Mouse (Mus musculus) kidney, embryonic 14.5 days (tissue): ENCODE measurements at regions not wholly inside any gene's neighbourhood (a gene's known extent, or its start where the extent isn't known, plus 50 kb on each side); places are given as distances from the start of the nearest gene placed in this dataset.

Experiments used
- ATAC-seq: fragments of 200-750 bp; cut with Nextera tagmentation; 2 replicates; pipeline ENCODE4 v1.8.0; 2017; ENCODE audit warnings: moderate number of reproducible peaks, mild to moderate bottlenecking, moderate TSS enrichment, moderate library complexity; ENCODE audit not compliant: low FRiP score, low TSS enrichment
- H3K27ac ChIP-seq: fragments of 300-500 bp; sonication (generic); 2 replicates; pipeline ENCODE4 v1.5.1; 2014; ENCODE audit warnings: low read depth, mild to moderate bottlenecking, low read length, moderate library complexity, mixed read lengths
- H3K27me3 ChIP-seq: fragments of 300-500 bp; sonication (generic); 2 replicates; pipeline ENCODE4 v1.6.1; 2014; ENCODE audit warnings: mild to moderate bottlenecking, low read length; ENCODE audit not compliant: control insufficient read depth, insufficient read depth
- H3K36me3 ChIP-seq: fragments of 300-500 bp; sonication (generic); 2 replicates; pipeline ENCODE4 v1.6.1; 2014; ENCODE audit warnings: low read length, mixed read lengths; ENCODE audit not compliant: control insufficient read depth, insufficient read depth
- H3K4me1 ChIP-seq: fragments of 300-500 bp; sonication (generic); 2 replicates; pipeline ENCODE4 v1.6.1; 2014; ENCODE audit warnings: low read length, mixed read lengths; ENCODE audit not compliant: control insufficient read depth, insufficient read depth
- H3K4me2 ChIP-seq: fragments of 300-500 bp; sonication (generic); replicated peaks from 2 replicates; pipeline ENCODE4 v1.6.1; 2014; ENCODE audit warnings: low read depth, mild to moderate bottlenecking, low read length
- H3K4me3 ChIP-seq: fragments of 300-500 bp; sonication (generic); 2 replicates; pipeline ENCODE4 v1.5.1; 2014; ENCODE audit warnings: mild to moderate bottlenecking, low read length
- H3K9ac ChIP-seq: fragments of 300-500 bp; sonication (generic); 2 replicates; pipeline ENCODE4 v1.6.1; 2014; ENCODE audit warnings: low read depth, mild to moderate bottlenecking, low read length, moderate library complexity
- H3K9me3 ChIP-seq: fragments of 300-500 bp; sonication (generic); 2 replicates; pipeline ENCODE4 v1.6.1; 2016; ENCODE audit warnings: low read length; ENCODE audit not compliant: control insufficient read depth
- WGBS: fragments of 180-500 bp; shearing (Covaris S2); extraction: QIAGEN DNeasy Blood & Tissue Kit; methylation state at CpG from one replicate; pipeline ENCODE4 v1.1.7; 2014; 5-methylcytosine and 5-hydroxymethylcytosine counted together

- ATAC-seq, result no peak
- 43% methylated on average over 2 of the region's 2 CpGs for WGBS
- no peak overlapping the region for H3K4me2 ChIP-seq
Observed at GRCm38 (mm10) chr8:117863837-117864236, 62.1 kb upstream of the Mphosph6 start.

GRCm38 (mm10) chr8:117862318-117862717, 60.6 kb upstream of the Mphosph6 start:
- H3K4me1 ChIP-seq, result peaks cover 3% of the 10 kb centered on the region; the same call in 1 of the 2 replicates
- no peak for ATAC-seq
- WGBS, result 57% methylated on average over 2 of the region's 2 CpGs

More at GRCm38 (mm10) chr8:117863837-117864236, 62.1 kb upstream of the Mphosph6 start:
- Histone ChIP-seq H3K4me1 (peaks cover 3% of the 10 kb centered on the region; the same call in 1 of the 2 replicates), H3K36me3 (no peaks in the 10 kb centered on the region), H3K9me3 (no peaks in the 10 kb centered on the region), H3K27me3 (no peaks in the 10 kb centered on the region), H3K9ac (no peak overlapping the region), H3K4me3 (no peak overlapping the region), H3K27ac (no peak overlapping the region)

GRCm38 (mm10) chr8:117859734-117860133, 58.0 kb upstream of the Mphosph6 start:
- Histone ChIP-seq H3K27ac (no peak overlapping the region), H3K4me1 (peaks cover 3% of the 10 kb centered on the region; the same call in 1 of the 2 replicates), H3K36me3 (no peaks in the 10 kb centered on the region), H3K9me3 (no peaks in the 10 kb centered on the region), H3K27me3 (no peaks in the 10 kb centered on the region), H3K4me2 (peak overlapping the region; percentile 40), H3K9ac (no peak overlapping the region), H3K4me3 (peak overlapping the region; percentile 7)
- peak; percentile 49; the same call in 1 of the 2 replicates for ATAC-seq
- 4% methylated on average over 11 of the region's 11 CpGs for WGBS

More at GRCm38 (mm10) chr8:117862318-117862717, 60.6 kb upstream of the Mphosph6 start:
- H3K9ac ChIP-seq, result no peak overlapping the region
- no peaks in the 10 kb centered on the region for H3K36me3 ChIP-seq
- no peak overlapping the region for H3K4me2 ChIP-seq
- no peak overlapping the region for H3K4me3 ChIP-seq
- no peak overlapping the region for H3K27ac ChIP-seq
- no peaks in the 10 kb centered on the region for H3K9me3 ChIP-seq
- no peaks in the 10 kb centered on the region for H3K27me3 ChIP-seq

- no peaks in the 10 kb centered on the region for H3K27me3 ChIP-seq
- H3K4me3 ChIP-seq, result no peak overlapping the region
- WGBS, result 65% methylated on average over 7 of the region's 7 CpGs
- no peaks in the 10 kb centered on the region for H3K9me3 ChIP-seq
- H3K4me2 ChIP-seq, result no peak overlapping the region
- no peak overlapping the region for H3K27ac ChIP-seq
- peaks cover 3% of the 10 kb centered on the region; the same call in 1 of the 2 replicates for H3K4me1 ChIP-seq
- H3K9ac ChIP-seq, result no peak overlapping the region
- no peak for ATAC-seq
- H3K36me3 ChIP-seq, result no peaks in the 10 kb centered on the region
Observed at GRCm38 (mm10) chr8:117859095-117859494, 57.4 kb upstream of the Mphosph6 start.

GRCm38 (mm10) chr8:117856121-117856520, 54.4 kb upstream of the Mphosph6 start:
- WGBS, result 57% methylated on average over 13 of the region's 13 CpGs
- H3K9me3 ChIP-seq, result no peaks in the 10 kb centered on the region

GRCm38 (mm10) chr8:117854942-117855491, 53.3 kb upstream of the Mphosph6 start:
- no peaks in the 10 kb centered on the region for H3K9me3 ChIP-seq
- H3K27ac ChIP-seq, result no peak overlapping the region
- no peak overlapping the region for H3K4me2 ChIP-seq
- H3K4me1 ChIP-seq, result peaks cover 7% of the 10 kb centered on the region; the same call in 1 of the 2 replicates
- no peaks in the 10 kb centered on the region for H3K36me3 ChIP-seq
- 93% methylated on average over 7 of the region's 7 CpGs for WGBS
- ATAC-seq, result no peak
- no peak overlapping the region for H3K4me3 ChIP-seq
- H3K27me3 ChIP-seq, result no peaks in the 10 kb centered on the region
- no peak overlapping the region for H3K9ac ChIP-seq

More at GRCm38 (mm10) chr8:117856121-117856520, 54.4 kb upstream of the Mphosph6 start:
- Histone ChIP-seq H3K36me3 (no peaks in the 10 kb centered on the region), H3K27ac (no peak overlapping the region), H3K9ac (no peak overlapping the region), H3K27me3 (no peaks in the 10 kb centered on the region), H3K4me2 (no peak overlapping the region), H3K4me1 (peaks cover 7% of the 10 kb centered on the region; the same call in 1 of the 2 replicates), H3K4me3 (no peak overlapping the region)
- ATAC-seq, result no peak

GRCm38 (mm10) chr8:117854301-117854700, 52.6 kb upstream of the Mphosph6 start:
- Histone ChIP-seq H3K4me3 (no peak overlapping the region), H3K27ac (no peak overlapping the region), H3K9ac (no peak overlapping the region), H3K9me3 (no peaks in the 10 kb centered on the region), H3K4me2 (no peak overlapping the region), H3K4me1 (0 out of 2 replicates have a peak, but pooled peaks cover 4% of the 10 kb centered on the region), H3K27me3 (no peaks in the 10 kb centered on the region), H3K36me3 (no peaks in the 10 kb centered on the region)
- ATAC-seq, result no peak
- 77% methylated on average over 11 of the region's 11 CpGs for WGBS

- no peaks in the 10 kb centered on the region for H3K27me3 ChIP-seq
- no peak overlapping the region for H3K9ac ChIP-seq
- no peak overlapping the region for H3K4me3 ChIP-seq
- no peaks in the 10 kb centered on the region for H3K36me3 ChIP-seq
- H3K4me2 ChIP-seq, result no peak overlapping the region
- ATAC-seq, result no peak
- H3K4me1 ChIP-seq, result 0 out of 2 replicates have a peak, but pooled peaks cover 4% of the 10 kb centered on the region
- H3K27ac ChIP-seq, result no peak overlapping the region
- H3K9me3 ChIP-seq, result no peaks in the 10 kb centered on the region
- 44% methylated on average over 4 of the region's 4 CpGs for WGBS
Observed at GRCm38 (mm10) chr8:117853408-117853807, 51.7 kb upstream of the Mphosph6 start.

GRCm38 (mm10) chr8:117852521-117852920, 50.8 kb upstream of the Mphosph6 start:
- no peak overlapping the region for H3K4me3 ChIP-seq
- no peak overlapping the region for H3K9ac ChIP-seq
- 62% methylated on average over 6 of the region's 6 CpGs for WGBS
- ATAC-seq, result no peak
- H3K4me1 ChIP-seq, result 0 out of 2 replicates have a peak, but pooled peaks cover 4% of the 10 kb centered on the region
- H3K9me3 ChIP-seq, result no peaks in the 10 kb centered on the region
- H3K27me3 ChIP-seq, result no peaks in the 10 kb centered on the region
- H3K4me2 ChIP-seq, result no peak overlapping the region
- no peaks in the 10 kb centered on the region for H3K36me3 ChIP-seq
- no peak overlapping the region for H3K27ac ChIP-seq
